Mouse (Mus musculus): ENCODE data around the gene Ptgis.

Ptgis gene

DNA sequence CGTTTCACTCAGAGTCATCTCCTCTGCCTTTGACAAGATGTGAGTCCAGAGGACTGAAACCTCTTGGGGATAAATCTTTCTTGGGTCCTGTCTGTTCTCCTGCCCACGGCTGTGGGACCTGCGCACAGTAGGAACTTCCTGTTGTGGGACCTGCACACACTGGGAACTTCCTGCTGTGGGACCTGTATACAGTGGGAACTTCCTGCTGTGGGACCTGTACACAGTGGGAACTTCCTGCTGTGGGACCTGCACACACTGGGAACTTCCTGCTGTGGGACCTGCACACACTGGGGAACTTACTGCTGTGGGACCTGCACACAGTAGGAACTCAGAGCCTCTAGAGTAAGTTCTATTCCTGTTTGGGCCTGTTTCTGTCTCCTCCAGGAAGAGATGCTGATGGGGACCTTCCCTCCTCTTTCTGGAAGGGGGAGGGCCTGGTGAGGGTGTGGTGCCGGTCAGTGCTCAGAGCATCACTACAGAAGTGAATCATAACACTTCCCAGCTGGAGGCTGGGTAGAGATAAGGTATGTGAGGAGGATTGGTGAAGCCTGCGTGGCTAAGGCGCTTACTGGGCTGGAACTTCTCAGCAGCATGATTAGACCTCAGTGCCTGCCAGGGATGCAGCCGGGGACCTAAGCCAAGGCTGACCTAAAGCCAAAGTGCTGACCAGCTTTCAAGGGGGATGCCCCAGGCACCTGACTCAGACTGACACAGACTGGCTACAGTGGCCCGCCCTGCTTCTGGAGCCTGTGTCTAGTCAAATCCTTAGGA, 22.8 kb upstream of the Ptgis start:
- DNase-seq, result no peak

DNA sequence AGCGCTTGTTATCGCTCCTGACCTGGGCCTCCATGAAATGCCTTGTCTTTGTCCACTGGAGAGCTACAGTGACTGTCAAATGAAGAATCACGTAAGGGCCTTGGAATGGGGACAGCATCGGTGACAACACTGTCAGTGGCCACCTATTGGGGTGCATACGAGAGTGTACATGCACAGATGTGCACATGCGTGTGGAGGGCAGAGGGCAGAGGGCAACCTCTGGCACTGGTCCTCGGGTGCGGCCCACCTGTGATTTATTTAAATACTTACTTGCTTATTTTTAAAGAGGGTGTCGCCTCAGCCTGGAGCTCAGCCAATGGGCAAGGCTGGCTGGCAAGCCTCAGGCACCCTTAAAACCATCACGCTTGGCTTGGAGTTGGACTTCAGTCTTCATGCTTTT, 22.0 kb upstream of the Ptgis start:
- DNase-seq, result no peak

DNA sequence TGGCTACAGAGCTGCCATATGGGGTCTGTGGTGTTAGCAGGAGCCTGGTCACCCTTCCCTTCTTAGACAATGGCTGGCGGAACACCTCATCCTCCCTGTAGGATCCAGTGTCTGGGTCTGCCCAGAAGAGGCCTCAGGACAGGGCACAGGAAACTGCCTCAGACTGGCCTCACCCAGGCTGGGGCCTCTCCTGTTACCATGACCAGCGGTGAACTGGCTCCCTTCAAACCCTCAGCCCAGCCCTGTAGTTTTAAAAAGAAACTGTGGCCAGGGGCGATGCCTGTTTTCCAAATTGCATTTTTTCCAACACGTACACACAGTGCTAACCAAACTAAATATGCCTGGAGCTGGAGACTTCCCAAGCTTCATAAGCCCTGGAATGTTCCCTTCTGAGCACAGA, 20.7 kb upstream of the Ptgis start:
- DNase-seq, result no peak

DNA sequence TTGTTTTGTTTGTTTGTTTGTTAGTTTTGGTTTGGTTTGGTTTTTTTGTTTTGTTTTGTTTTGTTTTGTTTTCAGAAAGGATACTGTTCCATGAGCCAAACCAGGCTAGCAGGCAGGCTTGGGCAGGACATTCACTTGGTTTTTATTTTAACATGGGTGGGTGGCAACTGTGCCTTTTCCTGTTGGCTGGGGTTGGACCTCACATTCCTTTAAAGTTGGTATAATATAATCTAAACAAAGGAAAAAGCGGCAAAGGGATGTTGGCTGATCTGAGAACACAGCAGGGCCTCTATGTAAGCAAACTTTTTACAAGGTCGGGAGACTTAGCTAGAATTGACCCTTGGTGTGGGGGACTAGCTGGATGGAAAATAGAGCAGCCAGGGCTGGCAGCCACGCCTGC, 17.4 kb upstream of the Ptgis start:
- no peak for DNase-seq

DNA sequence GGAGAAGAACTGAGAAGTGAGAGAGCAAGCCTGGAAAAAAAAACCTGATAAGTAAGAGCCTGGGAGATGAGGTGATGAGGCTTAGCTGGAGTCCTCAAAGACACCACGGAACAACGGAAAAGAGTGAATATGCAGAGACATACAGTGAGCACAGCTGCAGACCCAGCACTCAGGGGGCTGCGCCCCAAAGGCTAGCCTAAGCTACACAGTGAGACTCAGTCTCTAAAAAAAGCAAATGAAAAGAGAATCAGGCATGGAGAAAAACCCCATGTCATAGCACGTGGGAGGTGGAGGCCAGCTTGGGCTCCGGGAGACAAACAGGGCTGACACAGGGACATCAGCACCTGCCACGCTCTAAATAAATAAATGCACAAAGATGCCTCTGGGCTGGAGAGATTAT, 14.4 kb upstream of the Ptgis start:
- no peak for DNase-seq

DNA sequence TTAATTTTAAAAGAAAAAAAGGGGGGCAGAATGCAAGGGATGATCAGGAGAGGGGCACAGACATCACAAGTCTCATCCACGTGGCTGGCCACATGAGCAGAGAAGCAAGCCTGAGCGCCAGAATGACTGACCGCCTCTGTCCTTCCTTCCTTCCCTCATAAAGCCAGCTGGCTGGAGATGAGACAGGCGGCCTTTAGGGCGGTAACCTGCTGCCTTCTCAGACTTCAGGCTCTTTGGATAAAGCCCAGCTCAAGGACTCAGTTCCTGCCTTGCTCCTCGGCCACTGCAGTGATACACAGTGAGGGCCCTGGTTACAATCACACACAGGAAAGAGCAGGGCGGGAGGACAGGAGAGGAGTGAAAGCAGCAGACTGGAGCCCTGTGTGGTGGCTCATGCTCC, 13.8 kb upstream of the Ptgis start:
- DNase-seq, result peak; percentile 64 to 73

DNA sequence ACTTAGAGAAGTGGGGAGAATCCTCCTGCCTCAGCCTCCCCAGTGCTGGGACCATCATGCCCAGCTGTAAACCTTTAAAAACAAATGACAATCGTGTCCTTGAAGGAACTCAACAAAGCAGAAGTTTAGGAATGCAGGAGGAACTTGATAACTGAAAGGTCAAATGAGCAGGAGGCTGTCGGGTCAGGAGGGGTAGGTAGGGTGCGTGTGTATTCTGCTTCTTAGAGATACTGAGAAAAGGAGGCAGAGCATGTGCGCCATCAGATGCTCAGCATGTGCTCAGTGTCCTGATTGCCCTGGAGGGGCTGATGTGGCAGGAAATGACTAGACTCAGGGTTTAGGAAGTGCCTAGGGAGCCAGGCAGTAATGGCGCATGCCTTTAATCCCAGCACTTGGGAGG, 13.1 kb upstream of the Ptgis start:
- no peak for DNase-seq

DNA sequence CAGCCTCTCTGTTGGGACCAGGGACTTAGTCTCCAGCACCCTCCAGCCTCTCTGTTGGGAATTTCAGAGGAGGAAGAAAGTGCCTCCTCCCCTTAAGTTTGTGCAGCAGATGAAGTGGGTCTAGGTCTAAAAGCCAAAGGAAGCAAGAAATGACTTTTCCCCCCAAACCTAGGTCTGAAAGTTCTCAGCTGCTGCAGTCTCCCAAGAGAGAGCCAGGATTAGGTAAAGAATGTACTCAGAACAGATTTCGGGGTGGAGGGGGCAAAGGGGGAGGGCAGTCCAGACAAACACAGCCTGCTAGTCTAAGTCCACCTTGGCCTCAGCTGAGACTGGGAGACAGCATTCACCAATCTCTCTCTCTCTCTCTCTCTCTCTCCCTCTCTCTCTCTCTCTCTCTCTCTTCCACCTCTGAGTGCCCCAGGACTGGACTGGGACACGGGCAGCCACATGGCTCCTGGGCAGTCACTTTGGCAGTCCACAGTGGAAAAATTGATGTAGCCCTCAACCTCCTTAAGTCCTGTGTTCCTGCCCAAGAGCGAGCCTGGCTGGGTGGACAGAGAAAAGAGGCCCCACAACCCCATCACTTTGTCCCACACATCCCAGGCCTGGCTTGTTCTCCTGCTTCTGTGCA, 11.8 kb upstream of the Ptgis start:
- DNase-seq, result no peak

DNA sequence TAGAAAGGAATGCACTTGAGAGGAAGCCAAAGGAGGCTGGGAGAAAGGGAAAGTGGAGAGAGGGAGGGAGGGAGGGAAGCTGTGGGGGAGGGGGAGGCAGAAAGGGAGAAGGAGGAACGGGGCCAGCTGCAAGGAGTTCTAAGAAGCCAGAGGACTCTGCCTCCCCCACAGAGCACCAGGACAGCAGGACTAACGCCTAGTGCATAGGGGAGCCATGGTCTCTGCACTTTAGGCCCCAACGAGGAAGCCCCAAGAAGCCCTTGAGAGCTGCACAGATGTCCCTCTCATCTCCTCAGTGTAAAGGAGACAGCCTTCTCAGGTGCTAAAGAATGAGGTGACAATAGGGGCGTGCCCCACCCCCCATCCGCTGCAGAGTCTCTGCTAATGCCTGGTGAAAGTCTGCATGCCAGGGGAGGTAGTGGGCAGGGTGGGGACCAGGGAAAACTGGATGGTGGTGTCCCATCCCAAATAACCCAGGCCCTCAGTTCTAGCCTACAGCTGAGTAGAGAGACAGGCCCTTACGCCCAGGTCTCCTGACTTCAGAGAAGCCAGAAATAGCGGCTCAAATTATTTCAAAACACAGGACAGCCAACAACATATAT, 10.4 kb upstream of the Ptgis start:
- DNase-seq, result no peak

DNA sequence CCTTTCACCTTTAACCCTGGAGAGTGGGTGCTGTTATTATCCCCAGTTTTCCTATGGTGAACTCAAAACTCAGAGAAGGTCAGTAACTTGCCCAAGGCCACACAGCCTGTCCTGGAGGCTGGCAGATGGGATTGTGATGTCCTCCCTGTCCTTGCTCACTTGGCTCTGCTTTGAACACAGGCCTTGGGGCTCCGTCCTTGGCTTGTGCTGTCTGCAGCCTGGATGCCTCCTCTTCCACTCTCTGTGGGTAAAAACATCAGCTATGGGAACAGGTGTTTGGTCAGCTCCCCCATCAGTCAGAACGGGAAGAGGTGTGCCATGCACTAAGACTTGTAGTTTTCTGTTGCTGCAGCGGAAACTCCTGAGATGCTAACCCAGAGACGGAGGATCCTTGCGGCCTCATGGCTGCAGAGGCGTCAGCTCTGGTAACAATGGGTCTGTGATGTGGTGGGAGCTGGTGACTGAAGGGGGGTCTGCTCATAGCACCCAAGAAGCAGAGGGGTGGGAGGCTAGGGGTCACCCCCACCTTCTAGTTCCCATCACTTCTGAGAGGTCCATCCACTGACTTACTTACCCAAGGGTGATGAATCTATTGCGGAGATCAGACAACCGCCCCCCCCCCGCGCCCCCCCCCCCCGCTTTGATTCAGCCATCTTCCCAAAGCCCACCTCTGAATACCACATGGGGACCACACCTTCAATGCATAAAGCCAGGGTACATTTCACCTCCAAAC, 9.8 kb upstream of the Ptgis start:
- no peak for DNase-seq

DNA sequence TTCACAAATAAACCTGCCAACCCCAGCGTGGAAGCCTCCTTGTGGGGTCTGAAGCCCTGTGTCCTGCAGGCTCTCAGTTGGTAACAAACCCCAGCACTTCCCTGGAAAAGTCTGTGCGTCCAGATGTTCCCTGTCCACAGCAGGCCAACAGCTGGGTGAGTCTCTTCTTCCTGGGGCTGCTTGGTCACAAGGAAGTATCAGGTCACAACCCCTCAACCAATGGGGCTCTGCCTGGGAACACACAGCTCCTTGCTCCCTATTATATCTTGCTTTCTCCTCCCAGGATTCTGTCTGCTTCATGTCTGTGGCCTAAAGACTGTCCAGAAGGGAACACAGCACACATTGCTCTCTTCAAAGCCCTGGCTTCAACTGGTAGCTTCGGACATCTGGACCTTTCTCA, 9.2 kb upstream of the Ptgis start:
- DNase-seq, result peak in 1 of 2 experiments; percentile 49

DNA sequence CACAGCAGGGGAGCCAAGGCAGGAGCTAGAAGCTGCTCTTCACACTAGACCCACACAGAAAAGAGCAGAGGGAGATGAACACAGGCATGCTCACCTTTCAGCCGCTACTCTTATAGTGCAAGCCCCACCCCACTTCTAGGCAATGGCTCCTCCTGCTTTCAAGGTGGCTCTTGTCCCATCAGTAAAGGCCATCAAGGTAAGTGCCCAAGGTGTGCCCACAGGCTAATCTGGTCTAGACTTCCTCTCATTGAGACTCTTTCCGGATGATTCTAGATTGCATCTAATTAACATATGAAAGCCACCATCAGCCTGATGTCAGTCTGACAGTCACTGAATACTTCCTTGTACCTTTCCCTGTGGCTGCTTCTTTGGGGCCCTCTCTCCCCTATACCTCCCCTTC, 7.4 kb upstream of the Ptgis start:
- no peak for DNase-seq

DNA sequence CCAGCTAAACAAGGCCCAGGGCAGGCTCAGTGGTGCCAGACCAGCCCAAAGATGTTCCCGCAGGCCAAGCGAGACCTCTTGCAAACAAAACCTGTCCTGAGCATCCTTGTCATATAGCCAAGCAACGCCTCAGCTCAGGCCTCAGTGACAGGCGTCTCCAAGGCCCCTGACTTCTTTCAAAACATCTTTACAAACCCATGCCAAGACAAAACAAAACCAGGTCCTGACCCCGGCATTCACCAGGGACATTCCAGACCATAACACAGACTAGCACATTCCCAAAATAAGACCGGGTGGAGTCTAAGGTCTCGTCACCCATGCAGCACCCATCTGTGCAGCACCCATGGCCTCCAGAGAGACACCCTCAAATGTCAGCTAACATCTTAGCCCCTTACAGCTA, 6.3 kb upstream of the Ptgis start:
- no peak for DNase-seq

DNA sequence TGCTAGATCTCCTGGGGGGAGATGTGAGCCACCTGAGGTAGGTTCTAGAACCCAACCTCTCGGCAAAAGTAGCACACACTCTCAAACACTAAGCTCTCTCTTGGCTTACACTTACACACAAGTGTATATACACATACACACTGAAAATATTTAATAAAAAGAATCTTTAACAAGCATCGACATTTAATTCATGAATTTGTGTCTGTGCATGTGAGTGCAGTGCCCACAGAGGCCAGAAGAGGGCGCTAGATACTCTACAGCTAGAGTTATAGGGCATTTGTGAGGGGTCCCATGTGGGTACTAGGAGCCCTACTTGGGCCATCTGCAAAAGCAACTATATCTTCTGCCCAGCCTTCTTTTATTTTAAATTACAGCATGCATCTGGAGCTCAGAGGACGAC, 4.5 kb upstream of the Ptgis start:
- DNase-seq, result no peak

DNA sequence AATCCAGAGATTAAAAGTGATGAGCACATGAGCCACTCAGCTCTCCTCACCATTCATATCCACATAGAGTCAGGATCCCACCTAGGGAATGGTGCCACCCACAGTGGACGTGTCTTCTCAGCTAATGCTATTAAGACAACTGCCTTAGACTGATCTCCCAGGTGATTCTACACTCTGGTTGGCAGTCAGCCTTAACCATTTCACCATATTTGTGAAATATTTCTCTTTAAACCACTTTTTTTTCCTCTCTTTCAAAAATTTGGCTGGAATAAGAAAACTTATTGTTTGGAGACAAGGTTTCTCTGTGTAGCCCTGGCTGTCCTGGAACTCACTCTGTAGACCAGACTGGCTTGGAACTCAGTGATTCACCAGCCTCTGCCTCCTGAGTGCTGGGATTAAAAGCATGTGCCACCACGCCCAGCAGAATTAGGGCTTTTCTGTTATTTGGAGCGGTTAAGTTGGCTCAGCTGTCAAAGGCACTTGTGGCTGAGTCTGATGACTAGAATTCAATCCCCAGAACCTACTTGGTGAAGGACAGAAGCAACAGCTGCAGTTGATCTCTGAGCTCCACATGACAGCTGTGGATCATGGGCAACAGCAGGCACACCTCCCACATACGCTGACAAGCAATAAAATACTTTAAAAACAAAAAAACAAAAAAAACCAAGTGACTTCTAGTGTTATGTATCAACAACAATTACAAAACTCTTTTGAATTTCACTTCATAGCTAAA, 3.6 kb upstream of the Ptgis start:
- no peak for DNase-seq

DNA sequence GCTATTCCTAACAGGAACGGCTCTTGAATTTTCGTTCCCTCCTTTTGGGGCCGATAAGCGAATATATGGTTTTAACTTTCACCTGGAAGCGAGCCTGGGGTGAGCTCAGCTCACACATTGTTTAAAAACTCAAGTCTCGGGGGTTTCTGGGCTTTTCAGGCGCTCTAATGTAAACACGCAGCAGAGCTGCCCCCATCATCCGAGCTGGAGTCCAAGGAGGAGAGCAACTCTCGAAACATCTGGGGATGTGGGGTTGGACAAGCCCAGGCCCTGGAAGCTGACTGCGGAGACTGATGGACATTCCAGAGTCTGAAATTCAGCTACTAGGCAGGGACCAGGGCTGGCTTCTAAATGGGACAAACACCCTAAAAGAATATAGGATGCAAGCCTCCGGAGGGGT, 1.1 kb downstream of the Ptgis start:
- DNase-seq, result no peak

DNA sequence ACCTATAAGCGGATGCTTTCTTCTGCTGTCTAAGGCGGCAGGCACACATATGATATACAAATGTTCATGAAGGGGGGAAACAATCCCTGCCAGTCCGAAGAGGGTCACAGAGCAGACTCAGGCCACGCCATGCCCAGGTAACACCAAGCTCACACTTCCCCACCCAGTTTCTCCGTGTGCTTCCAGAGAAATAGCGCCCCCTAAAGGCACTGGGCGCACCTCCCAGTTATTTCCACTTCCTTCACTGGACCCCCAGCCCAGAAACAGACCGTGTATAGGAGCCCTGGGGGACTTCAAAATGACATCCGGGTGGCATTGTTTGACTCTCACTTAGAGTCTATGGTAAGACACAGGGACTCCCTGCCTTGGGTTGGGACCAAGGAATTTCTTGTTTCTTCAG, 3.2 kb downstream of the Ptgis start:
- no peak for DNase-seq

DNA sequence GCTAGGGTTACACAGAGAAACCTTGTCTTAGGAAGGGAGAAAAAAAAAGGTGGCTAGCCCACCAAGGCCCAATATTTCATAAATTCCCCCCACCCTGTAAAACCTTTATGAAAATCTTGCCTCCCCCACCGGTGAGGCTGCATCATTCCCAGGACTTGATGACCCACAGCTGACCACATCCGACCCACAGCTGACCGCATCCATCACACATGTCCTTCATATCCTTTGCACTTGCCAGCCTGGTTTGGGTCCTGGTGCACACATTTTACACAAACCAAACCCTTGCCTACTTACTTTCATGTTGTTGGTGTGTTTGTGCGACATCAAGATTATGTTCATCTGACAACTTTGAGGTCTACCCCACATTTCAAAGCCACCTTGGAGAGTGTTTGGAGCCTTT, 4.2 kb downstream of the Ptgis start:
- DNase-seq, result no peak

DNA sequence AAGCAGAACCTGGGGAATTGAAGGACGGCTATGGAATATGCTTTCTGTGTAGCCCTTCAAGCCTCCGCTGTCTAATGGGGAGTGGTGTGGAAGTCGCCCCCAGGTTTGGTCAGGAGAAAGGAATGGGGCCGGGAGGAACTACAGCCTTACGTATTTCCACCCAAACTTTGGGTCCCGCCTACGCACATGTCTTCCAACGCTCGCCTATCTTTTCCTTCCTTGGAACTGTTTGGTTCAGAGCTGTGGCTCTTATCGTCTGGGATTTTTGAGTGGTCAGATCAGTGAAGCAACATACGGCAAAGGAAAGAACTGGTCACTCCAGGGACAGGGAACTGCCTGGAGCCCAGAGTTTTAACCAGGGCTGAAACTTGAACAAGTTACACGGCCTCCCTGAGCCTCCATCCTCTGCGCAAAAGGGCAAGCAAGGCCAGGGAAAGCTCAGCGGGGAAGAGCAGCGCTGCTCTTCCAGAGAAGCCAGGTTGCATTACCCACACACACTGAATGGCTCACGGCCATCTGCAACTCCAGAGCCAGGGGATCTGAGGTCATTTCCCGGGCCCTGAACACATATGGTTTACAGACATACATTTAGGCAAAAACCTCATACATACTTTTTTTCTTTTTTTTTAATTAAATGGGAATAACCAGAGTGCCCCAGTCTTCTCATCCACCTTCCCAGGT, 4.9 kb downstream of the Ptgis start:
- no peak for DNase-seq

DNA sequence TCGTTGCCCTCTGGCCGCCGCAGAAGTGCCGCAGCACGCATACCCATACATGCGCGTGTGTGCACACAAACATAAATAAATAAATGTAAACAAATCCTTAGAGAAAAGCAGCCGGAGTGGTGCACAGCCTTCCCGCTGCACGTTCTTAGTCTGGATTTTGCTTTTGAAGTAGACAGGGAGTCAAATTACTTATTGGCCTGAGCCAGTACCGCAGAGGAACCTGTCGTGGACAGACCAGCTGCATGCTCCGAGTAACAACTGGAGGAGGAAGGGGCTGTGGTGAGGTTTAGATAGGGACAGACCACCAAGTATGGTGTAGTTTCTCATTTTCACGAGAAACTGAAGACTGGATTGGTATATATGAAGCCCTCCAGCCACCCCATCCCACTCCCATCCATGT, 6.6 kb downstream of the Ptgis start:
- no peak for DNase-seq

DNA sequence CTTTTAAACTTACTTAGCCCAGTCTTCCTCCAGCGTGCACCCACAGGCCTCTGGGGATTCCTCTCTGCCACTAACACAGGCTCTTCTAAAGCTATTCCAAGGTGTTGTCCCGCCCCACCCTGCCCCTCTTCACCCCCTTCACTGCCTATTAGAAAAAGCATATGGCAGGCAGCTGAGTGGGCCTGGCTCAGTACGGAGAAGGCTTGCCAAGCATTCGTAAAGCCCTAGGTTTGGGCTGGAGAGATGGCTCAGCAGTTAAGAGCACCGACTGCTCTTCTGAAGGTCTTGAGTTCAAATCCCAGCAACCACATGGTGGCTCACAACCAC, 7.4 kb downstream of the Ptgis start:
- no peak for DNase-seq

DNA sequence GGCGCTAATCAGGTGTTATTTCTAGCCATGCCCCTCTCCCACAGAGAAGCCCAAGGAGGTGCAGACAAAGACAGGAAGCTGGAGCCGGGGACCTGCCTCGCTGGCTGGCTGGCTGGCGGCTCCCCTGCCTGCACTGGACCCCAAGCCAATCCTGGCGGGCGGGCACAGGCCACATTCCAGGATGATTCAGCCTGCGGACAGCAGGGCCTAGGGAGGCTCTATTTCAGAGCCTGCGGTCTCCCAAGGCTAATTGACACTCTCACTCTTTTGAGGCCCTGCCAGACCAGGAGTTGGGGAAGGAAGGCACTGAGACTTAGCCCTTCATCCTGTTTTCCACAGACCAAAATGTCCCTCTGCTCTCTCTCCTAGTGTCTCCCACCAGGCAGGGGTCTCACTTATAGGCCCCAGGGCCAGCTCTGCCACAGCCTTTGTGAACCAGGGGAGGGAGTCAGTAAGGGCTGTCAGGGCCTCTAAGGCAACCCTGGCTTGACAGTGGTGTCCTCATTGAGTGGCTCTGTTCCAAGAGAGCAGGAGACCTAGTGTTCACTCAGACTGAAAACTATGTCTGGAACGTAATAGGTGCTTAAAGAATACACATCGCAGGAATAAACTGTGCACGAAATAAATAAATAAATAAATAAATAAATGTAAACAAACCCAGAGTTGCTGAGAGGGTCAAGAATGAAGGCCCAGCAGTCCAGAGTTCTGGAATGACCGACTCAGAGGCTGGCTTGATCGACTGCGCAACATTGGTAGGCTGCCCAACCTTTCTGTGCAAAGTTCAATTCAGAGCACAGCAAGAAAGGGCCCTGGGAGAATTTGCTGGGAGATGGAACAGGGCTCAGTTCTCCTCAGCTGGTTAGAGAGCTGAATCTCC, 8.0 kb downstream of the Ptgis start:
- DNase-seq, result peak; percentile 67 to 73

All from kidney, adult 8-10 months (tissue).